Mouse (Mus musculus) induced T-regulatory cell, adult 2 months (primary cell): ENCODE data around the gene Hils1.
"Not testable (repeated sequence)": the region's sequence is repeated elsewhere in the genome, so short reads cannot be mapped to it uniquely, and the experiment has no call there.

ENCODE experiments used
- DNase-seq: peaks from one replicate; pipeline ENCODE4 v3.0.0-alpha.2; 2012; ENCODE audit warnings: low read depth

The Hils1 gene

GRCm38 (mm10) chr11:94955103-94955502, 12.3 kb upstream of the Hils1 start:
- no peak for DNase-seq

DNA sequence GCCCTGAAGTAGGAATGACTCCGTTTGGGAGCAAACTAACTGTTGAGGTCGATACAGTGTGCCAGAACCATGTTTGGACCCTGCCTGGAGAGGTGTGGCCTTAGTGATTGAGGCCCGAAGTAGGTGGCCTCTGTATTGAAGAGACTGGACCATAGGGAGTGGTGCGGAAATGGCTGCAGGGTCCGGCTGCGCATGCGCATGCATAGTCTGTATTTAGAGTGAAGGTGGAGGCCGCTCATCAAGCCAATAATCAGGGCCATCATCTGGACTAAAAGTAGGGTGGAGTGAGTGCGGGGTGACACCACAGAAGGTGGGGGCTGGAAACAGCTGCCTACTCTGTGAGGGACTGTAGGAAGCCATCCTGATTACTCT, 9.7 kb upstream of the Hils1 start:
- no peak for DNase-seq

GRCm38 (mm10) chr11:94958065-94958858, 9.1 kb upstream of the Hils1 start:
- DNase-seq, result peak; percentile 66

GRCm38 (mm10) chr11:94962534-94963101, 4.8 kb upstream of the Hils1 start:
- no peak for DNase-seq

GRCm38 (mm10) chr11:94968187-94968586, 794 bp downstream of the Hils1 start:
- no peak for DNase-seq

- DNase-seq, result not testable (repeated sequence)
Measured at GRCm38 (mm10) chr11:94969709-94970108, 2.3 kb downstream of the Hils1 start.

- peak; percentile 83 for DNase-seq
Measured at GRCm38 (mm10) chr11:94970210-94970943, 3.0 kb downstream of the Hils1 start.

- no peak for DNase-seq
Measured at GRCm38 (mm10) chr11:94971895-94972615, 4.7 kb downstream of the Hils1 start.

- no peak for DNase-seq
Measured at GRCm38 (mm10) chr11:94972887-94973286, 5.5 kb downstream of the Hils1 start.

GRCm38 (mm10) chr11:94973313-94973712, 5.9 kb downstream of the Hils1 start:
- DNase-seq, result no peak

GRCm38 (mm10) chr11:94974951-94975350, 7.6 kb downstream of the Hils1 start:
- DNase-seq, result no peak

GRCm38 (mm10) chr11:94976199-94976598, 8.8 kb downstream of the Hils1 start, which contains the start of gene Sgca:
Gene Sgca, minus strand, starts transcription at chr11:94976327.
- no peak for DNase-seq

DNA sequence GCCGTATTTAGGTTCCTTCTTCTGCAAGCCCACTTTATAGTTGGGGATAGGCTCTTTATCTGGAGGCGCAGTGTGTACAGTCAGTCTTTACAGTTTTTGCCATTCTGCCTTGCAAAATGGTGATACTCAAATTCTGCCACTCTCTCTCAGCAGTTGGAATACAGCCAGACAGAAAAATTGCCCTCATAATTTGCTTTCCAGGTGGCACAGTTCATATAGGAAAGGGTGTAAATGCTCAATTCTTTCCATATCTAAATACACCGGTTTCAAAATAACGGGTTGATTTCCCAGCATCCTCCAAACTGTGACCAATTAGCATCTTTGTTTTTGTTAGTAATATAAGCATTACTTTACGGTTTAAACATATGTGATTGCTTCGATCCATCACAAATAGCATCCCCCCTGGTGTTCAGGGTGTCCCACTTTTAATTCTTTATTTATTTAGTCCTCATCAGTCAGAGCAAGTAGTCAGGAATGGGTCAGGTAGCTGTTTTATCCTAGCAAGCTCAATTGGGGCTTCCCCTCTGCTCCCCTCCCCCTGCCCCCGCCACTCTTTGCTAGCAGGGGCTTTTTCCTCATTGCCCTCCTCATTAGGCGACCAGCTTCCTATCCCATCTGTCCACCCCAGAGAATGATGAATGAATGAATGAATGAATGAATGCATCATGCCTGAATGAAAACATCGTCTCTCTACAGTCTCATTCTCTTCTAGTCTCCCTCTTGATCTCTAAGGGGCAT, 11.0 kb downstream of the Hils1 start:
- no peak for DNase-seq

DNA sequence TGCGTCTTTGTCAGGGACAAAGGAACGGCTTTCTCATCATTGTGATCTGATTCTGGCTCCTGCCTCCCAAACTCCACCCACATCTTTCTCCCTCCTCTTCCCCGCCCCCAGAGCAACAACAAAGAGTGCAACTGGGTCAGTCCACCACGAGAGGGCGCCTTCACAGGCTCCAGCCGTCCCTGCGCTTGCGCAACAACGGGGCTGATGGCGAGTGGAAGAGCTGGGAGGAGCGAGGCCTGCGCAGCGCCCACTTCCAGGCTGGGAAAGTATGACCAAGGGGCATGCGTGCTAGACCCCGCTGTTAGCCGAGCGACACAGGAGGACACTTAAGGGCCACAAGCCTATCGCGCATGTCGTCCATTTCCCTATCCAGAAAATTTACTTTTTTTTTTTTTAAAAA, 11.6 kb downstream of the Hils1 start:
- DNase-seq, result peak; percentile 97

DNA sequence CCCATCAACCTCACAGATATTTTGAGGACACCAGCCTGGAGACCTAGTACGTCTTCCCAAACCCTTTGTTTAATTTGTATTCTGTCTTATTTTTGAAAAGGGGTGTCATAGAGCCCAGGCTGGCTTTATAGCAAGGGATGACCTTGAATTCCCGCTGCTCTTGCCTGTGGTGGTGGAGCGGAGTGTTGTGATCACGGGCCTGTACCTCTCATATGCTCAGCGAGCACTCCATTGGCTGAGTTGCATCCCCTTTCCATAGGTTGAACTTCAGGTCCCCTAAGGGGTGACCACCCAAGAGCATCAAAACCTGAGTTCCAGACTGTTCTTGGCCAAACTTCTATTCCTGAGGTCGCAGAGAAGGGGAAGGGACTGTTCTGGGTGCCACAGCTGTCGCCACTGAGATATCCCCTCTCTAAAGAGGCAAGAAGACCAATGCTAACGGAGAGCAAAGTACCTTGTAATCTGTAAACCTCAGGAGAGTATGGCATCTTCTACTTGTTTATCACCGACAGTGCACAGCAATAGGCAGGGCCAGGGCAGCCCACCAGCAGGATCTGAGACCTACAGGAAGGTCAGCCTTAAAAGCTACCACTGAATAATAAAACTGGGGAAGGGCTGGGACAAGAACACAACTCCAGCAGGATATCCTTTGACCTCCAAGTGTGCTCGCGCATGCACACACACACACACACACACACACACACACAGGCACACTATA, 12.2 kb downstream of the Hils1 start:
- no peak for DNase-seq

DNA sequence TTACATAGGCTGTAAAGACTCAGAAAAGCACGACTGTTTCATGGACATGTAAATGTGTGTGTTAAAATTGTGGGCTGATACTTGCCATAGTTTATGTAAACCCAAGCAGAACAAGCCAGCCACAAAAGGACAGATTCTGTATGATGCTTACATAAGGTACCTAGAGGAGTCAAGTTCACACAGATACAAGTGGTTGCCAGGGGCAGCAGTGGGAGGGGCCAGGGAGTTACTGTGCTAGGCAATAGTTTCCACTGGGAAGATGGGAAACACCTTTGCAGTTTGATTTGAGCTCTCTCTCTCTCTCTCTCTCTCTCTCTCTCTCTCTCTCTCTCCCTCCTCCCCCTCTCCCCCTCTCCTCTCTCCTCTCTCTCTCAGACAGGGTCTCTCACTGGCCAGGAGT, 17.7 kb downstream of the Hils1 start:
- no peak for DNase-seq

DNA sequence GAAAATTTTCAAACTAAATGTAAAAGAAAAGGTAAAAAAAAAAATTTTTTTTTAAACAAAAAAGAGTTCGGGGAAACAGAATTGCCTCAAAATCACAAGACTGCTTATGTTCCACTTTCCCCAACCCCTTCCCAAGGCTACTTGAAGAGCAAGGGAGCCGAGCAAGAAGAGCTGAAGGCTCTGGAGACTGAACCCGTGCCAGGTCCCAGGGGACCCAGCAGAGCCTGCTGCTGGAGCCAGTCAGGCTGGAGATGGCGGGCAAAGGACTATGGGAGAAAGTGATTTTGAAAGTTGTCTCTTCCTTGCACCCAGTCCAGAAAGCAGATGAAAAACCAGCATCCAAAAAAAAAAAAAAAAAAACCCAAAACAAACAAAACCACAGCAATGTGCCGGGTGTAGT, 18.4 kb downstream of the Hils1 start:
- no peak for DNase-seq

DNA sequence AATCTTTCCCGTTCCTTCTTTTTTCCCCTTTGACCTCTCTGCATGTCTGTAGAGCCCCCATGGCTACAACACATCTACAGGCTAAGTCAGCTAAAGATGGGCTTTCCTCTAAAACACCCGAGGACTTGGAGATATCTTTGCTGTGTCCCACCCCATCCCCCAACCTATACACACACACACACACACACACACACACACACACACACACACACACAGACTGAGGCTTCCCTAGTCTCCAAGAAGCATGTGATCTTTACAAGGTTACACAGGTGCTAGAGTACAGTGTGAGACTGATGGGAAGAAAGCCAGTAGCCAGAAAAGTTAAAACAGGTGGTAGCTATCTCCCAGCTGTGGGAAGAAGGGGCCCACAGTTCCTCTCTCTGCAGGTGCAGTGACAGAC, 19.0 kb downstream of the Hils1 start:
- DNase-seq, result no peak

DNA sequence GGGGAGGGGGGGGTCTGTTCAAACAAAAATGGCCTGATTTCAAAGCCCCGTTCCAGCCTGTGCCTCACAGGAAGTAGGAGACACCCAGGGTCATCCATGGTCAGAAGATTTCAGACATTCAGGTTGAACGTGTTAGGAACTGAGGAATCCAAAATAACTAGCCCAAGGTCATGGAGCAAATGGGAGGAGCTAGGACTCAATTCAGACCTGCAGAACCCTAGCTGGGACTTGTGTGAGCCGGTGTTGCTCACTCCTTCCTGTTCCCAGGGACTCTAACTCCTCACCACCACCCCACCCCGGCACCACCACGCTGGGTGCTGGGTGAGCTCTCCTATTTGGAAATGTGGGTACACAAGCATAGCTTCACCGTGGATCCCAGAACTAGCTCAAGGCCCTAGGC, 19.9 kb downstream of the Hils1 start:
- no peak for DNase-seq

- no peak for DNase-seq
Measured at GRCm38 (mm10) chr11:94987851-94988250, 20.5 kb downstream of the Hils1 start.
